Mouse (Mus musculus) natural killer cell, adult 2 months (primary cell): ENCODE measurements at regions not wholly inside any gene's neighbourhood (a gene's known extent, or its start where the extent isn't known, plus 50 kb on each side); places are given as distances from the start of the nearest gene placed in this dataset.

Experiments
- DNase-seq, 2 experiments: peaks; one replicate each; pipeline ENCODE4 v3.0.0; 2022; ENCODE audit warnings: low spot score in 2 of 2

DNA sequence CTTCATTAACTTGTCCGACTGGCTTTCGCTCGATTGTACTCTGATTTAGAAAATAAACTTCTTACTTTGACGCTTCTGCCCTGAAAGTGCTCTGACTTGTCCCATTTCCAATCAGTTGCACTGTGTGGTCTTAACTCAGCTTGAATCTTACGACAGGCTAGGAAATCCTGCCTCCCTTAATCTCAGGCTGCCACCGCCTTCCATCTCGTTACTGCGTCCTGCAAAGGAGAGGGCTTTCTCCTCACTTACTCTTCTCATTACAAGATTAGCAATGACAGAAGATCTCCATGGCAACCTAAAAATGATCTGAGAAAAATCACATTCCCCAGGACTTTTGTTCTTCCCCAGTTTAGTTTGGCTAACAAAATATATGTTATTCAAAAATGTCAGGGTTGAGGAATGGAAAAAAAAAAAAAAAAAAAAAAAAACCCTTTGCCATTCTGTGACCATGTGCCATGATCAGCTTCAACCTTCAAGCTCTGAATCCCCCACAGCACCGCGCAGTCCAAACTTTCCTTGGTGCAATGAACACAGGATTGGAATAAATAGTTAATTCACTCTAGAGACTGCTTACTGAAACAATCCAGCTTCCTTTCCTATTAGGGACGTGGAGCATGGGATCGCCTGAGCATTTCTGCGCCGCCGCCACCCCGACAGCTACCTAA, 494.1 kb downstream of the Lmo4 start:
- DNase-seq: no peak

DNA sequence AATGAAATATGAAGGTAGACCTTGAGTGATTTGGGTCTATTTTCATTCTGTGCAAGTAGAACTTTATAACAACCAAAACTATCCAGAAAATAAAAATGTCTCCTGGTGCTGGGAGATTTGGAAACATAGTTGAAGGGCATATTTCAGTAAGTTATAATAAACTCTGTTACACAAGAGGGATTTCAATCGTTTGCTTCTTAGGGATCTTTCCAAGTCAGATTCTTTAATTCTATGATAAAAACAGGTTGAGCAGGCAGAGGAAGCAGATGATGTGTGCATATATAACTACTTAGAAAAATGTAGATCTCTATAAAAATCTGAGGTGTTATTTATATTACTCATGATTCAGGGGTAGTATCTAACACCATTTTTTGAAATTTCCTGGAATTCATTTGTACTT, 498.3 kb downstream of the Lmo4 start:
- no peak for DNase-seq

DNA sequence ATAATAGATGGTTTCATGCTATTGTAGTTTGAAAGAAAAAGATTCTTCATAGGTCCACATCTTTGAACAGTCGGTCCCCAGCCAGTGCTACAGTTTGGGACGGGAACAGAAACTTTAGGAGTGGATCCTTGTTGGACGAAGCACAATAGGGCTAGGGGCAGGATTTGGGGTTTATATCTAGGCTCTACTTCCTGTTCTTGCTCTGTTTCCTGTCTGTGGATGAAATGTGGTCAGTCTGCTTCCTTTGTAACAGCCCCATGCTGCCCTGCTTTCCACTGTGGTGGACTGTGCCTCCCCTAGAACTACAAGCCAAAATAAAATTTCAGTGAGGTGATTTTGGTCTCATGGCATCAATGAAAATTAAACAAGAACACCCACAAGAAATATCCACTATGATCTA, 510.2 kb downstream of the Lmo4 start:
- DNase-seq: no peak

DNA sequence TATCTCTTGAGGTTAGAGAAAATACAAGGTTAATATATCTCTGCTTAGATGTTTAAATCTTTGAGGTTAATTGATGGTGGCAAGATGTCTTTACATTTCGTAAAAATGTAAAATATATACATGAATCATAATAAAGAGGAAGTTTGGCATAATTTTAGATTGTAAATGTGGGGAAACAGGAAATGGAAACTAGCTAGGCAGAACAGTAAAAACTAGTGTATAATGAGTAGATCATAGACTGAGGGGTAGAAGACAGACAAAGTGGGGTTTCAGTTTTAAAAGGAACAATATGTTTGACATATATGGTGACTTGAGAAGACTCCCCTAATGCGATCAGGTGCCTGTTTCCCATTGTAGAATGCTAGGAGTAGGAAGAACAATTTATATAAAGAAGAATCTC, 519.3 kb downstream of the Lmo4 start:
- DNase-seq: no peak

DNA sequence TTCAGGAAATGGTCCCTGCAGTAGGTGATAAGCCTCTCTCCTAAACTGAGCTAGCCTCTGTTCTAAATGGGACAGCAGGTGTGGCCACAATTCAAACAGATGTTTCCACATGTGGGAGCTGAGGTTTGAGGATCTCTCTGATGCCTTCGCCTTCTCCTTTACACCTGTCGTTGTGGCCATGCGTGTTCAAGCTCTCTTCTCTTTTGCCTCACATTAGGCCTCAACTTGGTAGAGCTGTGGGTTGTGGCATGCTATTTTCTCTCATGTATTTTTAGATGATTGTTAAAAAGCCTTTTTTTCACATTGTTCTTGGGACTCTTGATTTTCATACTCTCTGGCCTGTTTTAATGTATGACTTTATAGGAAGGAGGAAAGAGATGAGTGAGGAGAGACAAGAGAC, 526.8 kb downstream of the Lmo4 start:
- no peak for DNase-seq

DNA sequence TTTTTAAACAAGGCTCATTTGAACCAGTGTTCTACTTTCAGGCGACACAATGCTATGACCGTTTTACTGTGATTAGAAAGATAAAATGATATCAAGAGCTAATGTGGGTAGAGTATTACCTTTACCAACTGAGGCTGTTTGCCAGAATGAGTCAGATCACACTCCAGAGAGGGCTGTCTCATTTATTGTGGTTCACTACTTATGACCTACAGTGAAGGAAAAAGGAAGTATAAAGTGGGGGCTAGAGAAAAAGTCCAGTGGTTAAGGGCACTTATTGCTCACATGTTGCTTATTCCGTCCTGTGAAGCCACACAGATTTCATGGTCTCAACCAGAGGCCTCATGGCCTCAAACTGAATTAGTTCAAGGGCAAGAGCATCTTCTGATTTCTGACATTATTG, 530.2 kb downstream of the Lmo4 start:
- no peak for DNase-seq

DNA sequence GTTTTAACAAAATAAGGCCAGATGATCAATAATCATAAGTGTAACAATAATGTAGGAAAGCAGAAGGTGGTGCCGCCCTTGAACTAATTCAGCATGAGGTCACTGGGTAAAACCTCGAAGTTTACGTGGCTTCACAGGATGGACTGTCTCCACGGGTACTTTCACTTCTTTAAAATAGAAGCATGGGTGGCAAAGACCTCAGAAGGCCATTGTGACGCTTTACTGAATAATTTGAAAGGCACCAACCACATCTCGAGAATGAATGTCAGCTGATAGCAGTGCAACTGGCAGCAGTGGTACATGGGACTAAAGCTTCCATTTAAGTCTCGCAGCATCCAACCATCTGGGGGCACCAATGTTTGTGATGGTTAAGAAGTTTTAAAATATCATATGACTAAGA, 530.6 kb downstream of the Lmo4 start:
- DNase-seq: peak in 1 of 2 experiments; percentile 60

DNA sequence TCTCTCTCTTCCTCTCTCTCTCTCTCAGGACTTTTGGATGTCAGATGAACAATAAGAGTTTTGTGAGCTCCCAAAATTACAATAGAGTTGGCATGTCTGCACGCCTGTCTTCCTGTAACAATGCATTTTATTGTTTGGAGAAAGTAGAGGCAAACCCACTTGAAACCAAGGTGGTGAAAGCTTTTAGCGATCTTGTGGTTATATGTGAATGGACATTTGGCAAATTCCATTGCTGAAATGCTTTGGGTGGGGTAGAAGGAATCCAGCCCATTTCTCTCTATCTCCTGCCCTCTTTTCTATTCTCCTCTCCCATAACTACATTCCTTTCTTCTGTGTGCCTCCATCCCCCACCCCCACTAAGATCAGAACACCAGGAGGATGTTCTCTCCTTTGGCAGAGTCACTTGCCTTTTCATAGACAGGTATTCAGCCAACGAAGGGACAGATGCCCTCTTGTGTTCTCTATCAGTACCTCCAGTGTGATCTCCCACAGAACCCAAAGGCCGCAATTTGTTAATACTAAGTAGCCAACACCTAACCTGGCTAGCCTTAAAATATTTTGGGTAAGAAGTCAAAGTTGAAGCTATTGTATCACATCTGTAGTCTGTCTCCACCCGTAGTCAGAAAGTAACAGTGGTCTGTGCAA, 542.9 kb downstream of the Lmo4 start:
- DNase-seq: no peak

DNA sequence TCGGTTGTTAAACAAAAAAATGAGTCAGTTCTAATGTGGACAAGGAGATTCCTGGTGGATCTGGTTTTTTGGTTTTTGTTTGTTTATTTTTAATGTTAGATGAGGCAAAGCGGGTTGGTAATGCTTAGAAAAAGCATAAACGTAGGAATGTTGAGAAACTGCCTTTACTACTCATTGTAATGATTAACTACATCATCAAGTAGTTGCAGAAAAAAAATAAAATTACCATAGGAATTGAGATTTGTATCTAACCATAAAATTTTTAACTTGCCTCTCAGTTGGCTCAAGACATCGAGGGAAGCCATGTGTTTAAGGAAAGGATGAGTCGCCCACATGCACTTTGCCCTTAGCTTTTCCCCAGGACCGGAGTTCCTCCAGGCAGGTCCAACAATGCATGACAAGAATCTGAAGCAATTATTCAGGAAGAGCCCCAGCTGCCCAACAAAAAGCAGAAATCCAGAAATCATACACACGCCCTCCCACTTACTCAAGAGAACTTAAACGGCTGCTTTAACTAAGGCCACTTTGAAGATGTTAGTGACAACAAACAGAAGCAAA, 545.5 kb downstream of the Lmo4 start:
- no peak for DNase-seq

DNA sequence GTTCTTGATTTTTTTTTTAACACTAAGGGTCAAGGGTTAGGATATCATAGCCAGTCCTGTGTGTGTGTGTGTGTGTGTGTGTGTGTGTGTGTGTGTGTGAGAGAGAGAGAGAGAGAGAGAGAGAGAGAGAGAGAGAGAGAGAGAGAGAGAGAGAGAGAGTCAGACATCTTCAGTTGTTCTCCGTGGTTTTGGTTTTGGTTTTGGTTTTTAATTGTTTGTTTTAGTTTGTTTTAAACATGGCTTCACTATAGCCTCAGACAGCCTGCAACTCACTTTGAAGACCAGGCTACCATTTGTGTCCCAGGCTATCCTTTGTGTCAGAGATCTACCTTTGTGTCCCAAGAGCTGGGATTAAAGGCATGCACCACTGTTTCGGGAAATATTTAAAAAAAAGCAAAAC, 557.8 kb downstream of the Lmo4 start:
- no peak for DNase-seq

DNA sequence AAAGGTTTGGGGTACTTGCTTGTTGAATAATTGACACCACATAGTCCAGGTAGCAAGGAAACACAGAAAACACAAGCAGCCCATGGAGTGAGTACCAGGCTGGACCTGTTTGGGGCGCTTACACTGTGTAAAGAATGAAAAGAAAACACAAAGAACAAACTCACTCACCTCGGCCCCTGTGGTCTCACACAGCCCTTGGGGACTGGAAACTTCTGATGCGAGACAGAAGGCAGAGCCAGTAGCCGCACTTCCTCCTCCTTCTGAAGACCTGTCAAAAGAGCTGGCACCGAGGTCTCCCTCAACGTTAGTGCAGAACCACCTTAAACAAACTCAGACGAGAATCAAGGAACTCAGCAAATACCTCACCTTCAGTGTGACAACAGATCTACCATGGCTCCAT, 558.2 kb downstream of the Lmo4 start:
- DNase-seq: peak; percentile 43 to 82

DNA sequence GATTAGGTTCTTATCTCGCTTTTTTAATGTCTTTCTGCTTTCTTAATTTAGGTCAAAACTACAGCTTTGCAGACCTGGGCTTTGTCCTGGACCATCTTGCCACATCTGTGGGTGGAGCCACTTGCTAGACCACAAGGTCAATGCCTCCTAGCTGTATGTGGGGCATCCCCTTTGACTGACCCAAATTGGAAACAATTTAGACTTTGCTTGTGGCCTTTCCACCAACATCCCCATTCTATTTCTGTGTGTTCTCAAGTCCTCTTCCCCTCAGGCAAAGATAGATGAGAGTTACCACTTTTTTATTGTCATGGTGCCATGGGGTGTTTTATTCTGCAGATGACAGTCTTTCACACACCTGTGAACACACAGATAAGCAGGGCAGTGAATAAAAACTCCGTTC, 572.0 kb downstream of the Lmo4 start:
- no peak for DNase-seq

DNA sequence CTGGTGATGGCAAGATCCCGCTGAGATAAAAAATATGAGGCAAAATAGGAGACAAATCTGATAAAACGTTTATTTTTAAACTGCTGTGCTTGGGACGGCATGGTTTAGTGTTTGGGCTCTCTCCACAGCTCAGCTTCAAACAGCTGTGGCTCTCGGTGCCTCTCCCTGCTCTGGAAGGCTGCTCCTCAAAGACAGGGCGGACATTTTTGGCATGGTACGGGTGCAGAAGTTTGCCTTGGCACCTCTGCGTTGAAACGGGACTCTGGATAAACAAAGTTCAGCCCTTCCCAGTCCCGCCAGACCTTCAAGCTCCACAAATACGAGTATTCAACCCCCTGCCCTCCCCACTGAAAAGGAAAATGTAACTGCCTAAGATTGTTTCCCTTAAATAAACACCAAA, 573.8 kb downstream of the Lmo4 start:
- DNase-seq: no peak

DNA sequence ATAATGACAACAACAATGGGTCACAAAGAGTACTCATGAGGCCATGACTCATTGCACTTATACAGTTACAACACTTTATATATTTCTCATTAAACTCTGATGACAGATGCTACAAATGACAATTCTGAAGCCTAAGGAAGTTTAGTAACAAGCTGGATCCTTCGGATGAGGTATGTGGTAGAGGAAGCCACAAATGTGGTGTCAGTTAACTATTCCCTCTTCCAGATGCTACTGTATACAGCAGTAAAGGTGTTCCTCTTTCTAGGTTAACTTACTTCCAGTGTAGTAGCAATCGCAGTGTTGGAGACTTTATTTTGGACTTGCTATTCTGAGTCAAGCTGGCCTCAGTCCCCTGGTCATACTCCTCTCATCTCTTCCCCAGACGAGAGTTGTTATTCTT, 580.1 kb downstream of the Lmo4 start:
- no peak for DNase-seq

DNA sequence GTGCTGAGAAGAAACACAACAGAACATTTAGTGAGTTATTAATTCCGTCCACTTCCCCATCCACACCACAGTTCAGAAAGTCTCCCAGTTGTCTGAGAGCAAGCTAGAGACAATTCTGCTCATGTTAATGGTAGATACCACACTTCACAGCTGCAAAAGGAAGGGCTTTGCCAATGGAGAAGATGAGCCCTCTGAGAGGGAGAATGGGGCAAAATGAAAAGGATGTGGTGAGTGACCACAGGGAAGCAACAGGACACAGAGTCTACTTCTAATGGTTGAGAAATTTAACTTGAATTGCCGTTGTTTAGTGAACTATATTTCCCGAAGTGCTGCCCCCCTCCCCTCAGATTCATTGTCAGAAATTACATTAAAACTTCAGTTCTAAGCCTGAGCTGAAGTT, 582.7 kb downstream of the Lmo4 start:
- DNase-seq: no peak

DNA sequence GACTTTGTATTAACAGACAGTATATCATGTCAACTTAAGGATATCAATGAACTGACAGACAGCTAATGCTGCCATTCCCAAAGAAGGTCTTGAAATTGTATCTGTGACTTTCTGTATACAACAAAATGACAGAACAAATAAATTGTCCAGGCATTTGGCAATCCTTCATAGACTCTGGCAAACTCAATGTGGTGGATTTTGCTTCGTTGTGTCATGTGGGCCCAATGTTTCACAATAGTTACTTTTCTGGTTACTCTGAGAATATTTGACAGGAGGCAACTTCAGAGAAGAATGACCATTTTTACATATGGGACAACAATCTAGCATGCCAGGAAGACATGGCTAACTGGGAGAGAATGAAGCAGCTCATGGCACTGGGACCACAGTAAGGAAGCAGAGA, 585.9 kb downstream of the Lmo4 start:
- no peak for DNase-seq

DNA sequence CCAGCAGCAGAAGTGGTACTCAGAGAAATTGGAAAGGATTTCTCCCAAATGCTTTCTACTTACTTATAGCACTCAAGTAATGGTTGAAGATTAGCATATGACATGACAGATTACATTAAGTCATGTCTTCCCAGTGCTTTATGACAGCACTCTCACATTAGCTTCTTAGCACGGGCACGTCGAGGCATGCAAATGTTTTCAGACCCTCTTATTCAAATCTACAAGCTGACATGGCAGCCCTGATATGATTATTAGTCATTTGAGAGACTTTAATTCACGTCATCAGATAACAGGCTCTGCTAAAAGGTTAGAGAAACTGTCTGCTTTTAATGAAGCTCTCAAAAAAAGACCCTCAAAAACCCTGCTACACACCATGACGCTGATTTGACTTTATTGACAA, 590.1 kb downstream of the Lmo4 start:
- DNase-seq: no peak

DNA sequence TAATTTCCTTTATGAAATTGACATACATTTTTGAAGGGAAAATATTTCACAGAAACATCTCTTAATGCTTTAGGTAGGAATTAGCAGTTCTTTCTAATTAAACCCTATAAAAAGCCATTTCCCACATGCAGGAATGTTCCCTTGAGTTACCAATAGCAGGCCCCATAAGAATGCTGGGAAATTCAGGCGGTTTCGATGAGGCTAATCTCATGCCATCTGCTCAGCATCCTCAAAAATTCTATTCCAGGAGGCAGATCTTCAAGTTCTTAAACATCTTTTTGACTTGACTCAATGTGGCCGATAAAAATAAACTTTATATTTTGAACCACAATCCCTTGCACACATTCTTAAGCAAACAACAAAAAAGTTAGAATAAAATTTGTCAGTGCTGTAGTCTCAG, 591.0 kb downstream of the Lmo4 start:
- DNase-seq: no peak

DNA sequence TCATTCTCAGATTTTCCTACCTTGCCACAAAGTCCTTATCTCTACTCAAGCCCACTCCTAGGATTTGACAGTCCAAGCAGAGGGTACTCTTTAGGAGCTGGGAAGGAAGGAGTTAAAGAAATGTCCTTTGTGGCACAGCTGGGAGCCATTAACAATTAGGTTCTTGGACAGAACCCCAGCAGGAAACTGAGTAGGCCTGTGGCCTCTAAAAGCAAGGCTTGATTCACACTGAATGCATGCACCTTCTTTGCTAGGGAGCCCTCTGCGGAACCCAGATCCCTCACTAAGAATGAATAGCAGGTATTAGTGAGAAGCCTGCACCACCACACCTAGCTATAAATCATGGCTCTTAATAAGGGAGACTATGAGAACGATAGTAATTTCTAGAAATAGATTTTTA, 595.3 kb downstream of the Lmo4 start:
- no peak for DNase-seq

DNA sequence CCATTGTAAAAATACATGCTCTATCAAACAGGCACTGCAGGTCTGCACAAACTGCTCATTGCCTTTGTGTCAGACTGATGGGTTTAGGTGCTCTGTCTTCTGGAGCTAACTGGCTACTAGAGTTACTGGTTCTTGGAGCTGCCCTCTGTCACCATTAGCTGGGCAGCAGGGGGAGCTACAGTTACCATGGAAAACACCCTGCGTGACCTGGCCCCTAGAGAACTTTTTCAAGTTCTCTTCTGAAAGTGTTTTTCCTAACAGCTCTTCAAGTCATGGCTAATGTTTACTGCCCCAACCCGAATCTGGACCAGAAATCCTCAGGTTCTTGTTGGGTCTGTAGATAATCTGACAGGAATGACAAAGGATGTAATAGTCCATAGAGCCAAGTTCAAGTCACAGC, 605.9 kb downstream of the Lmo4 start:
- peak in 1 of 2 experiments; percentile 50 for DNase-seq

DNA sequence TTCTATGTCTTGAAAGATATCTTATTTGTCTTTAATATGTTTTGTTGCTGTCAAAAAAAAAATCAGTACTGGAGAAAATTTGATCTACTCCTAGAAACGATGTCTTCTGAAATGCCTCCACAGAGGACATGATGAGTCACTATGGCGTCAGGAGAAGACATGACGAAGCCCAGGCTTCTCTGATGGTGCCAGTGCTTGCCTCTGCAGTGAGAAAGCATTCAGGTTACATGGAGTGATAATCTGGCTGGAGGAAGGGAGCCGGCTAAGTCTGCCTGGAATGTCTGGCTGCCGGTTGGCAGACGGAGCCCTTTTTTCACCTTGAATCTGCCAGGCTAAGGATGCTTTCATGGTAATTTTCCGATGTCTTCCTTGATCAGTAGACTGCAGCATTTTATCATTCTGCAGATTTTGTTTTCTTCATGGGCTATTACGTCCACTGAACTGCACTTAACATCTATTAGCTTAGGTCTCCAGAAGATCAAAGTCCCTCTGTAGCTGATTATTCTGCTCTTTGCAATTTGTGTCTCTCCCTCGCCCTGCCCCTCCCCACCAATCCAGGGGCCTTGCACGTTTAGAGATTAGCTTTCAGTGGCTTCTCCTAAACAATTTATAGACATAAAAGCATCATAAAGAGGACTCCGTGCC, 607.9 kb downstream of the Lmo4 start:
- DNase-seq: no peak

DNA sequence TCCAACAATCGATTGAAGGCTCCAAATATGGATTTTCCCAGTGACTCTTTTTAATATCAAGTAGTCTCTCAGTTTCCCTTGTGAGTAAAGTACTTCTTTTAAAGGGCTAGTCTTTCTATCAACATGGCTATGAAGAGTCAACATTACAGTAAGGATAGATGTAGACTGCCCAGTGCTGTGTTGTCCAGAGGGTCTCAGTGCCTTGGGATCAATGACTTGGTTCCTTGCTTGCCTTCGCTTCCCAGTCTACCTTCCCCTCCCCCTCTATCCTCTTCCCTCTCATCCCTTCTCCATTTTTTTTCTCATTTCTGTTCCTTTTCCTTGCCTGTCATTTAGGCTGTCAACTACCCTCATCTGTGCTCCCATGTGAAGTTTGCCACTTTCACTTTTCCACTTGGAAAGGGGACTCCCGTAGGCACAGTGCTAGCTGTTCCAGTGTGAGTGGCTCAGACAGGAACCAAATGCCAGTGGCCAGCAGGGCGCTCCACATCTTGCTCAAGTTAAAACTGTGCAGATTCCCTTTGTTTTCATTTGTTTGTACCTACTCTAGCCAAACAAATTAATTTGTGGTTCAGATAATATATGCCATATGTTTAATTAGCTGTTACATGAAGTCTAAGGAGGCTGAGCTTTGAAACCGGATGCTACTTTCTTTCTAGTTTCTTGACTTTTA, 608.9 kb downstream of the Lmo4 start:
- no peak for DNase-seq

DNA sequence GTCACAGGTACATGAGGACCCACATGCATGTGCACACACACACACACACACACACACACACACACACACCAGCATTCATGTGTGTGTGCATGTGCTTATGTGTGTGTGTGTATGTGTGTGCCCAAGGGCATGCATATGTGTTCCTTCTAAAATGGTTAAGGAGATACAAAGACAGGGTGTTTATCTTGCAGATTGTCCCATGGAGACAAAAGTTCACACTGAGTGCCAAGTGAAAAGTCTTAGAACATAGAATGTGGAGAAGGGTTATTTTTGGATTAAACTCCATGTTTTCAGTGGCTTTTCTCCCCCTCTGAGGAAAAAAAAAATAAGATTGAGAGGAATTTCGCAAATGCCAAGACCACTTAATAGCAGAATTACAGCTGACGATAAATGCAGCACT, 609.9 kb downstream of the Lmo4 start:
- DNase-seq: no peak
